Mouse (Mus musculus) midbrain, embryonic 14.5 days (tissue): ENCODE measurements around the gene Adam33. TPM values are rescaled to one million over a fixed set of nuclear protein-coding genes. Genes with fewer than 3 reads are reported as not detected.

Experiments
- ATAC-seq: fragments of 200-750 bp; cut with Nextera tagmentation; 2 replicates; pipeline ENCODE4 v1.8.0; 2017; ENCODE audit warnings: moderate number of reproducible peaks, moderate library complexity; ENCODE audit not compliant: low FRiP score, low TSS enrichment
- DNase-seq: peaks from one replicate; pipeline ENCODE4 v3.0.0-alpha.2; 2015
- H3K27ac ChIP-seq: fragments of 300-500 bp; sonication (generic); replicated peaks from 2 replicates; pipeline ENCODE4 v1.5.1; 2014; ENCODE audit warnings: mild to moderate bottlenecking, low read depth, low read length, moderate library complexity
- H3K27me3 ChIP-seq: fragments of 300-500 bp; sonication (generic); 2 replicates; pipeline ENCODE4 v1.6.1; 2014; ENCODE audit warnings: low read length, control low read depth, mixed read lengths; ENCODE audit not compliant: control insufficient read depth, insufficient read depth
- H3K36me3 ChIP-seq: fragments of 300-500 bp; sonication (generic); 2 replicates; pipeline ENCODE4 v1.6.1; 2014; ENCODE audit warnings: low read length, control low read depth; ENCODE audit not compliant: control insufficient read depth, insufficient read depth
- H3K4me1 ChIP-seq: fragments of 300-500 bp; sonication (generic); 2 replicates; pipeline ENCODE4 v1.6.1; 2014; ENCODE audit warnings: mild to moderate bottlenecking, antibody characterized with exemption, low read length, control low read depth; ENCODE audit not compliant: control insufficient read depth, insufficient read depth
- H3K4me2 ChIP-seq: fragments of 300-500 bp; sonication (generic); 2 replicates; pipeline ENCODE4 v1.6.1; 2014; ENCODE audit warnings: mild to moderate bottlenecking, low read length, moderate library complexity
- H3K4me3 ChIP-seq: fragments of 300-500 bp; sonication (generic); replicated peaks from 2 replicates; pipeline ENCODE4 v1.5.1; 2014; ENCODE audit warnings: low read depth, low read length
- H3K9ac ChIP-seq: fragments of 300-500 bp; sonication (generic); replicated peaks from 2 replicates; pipeline ENCODE4 v1.6.1; 2014; ENCODE audit warnings: mild to moderate bottlenecking, low read length, moderate library complexity
- H3K9me3 ChIP-seq: fragments of 300-500 bp; sonication (generic); 2 replicates; pipeline ENCODE4 v1.6.1; 2016; ENCODE audit warnings: low read length, control low read depth, mixed read lengths; ENCODE audit not compliant: control insufficient read depth
- WGBS: fragments of 180-500 bp; shearing (Covaris S2); extraction: QIAGEN DNeasy Blood & Tissue Kit; methylation state at CpG from one replicate; pipeline ENCODE4 v1.1.7; 2014; 5-methylcytosine and 5-hydroxymethylcytosine counted together
- microRNA-seq: library from miRNA; unstranded; fragments of <30 nt; microRNA quantifications from one replicate; pipeline ENCODE4, GENCODE M21; 2016
- polyA plus RNA-seq: library from polyadenylated mRNA; unstranded; fragments of >200 nt; fragmentation: Nextera tagmentation; extraction: Ambion mirVana; gene quantifications from 2 replicates; pipeline ENCODE4 v1.2.1, GENCODE M21; 2014

Gene Adam33
- polyA plus RNA-seq, 1 experiment from 2014 or later, result 0.36 TPM

- DNase-seq, result no peak
- Histone ChIP-seq H3K4me3 (no peak overlapping the region), H3K9me3 (no peaks in the 10 kb centered on the region), H3K4me1 (no peaks in the 10 kb centered on the region), H3K36me3 (peaks cover 22% of the 10 kb centered on the region), H3K4me2 (no peak overlapping the region), H3K27ac (no peak overlapping the region), H3K9ac (no peak overlapping the region), H3K27me3 (no peaks in the 10 kb centered on the region)
- 98% methylated on average over 2 of the region's 2 CpGs for WGBS
- ATAC-seq, result no peak
Measured at GRCm38 (mm10) chr2:131030561-131030960, 33.1 kb downstream of the Adam33 start.

- no peak for ATAC-seq
- H3K27me3 ChIP-seq, result no peaks in the 10 kb centered on the region
- 84% methylated on average over 9 of the region's 9 CpGs for WGBS
- H3K4me2 ChIP-seq, result no peak overlapping the region
- no peaks in the 10 kb centered on the region for H3K4me1 ChIP-seq
- no peak overlapping the region for H3K4me3 ChIP-seq
- no peak overlapping the region for H3K27ac ChIP-seq
- no peak for DNase-seq
- H3K36me3 ChIP-seq, result peaks cover 31% of the 10 kb centered on the region
- H3K9ac ChIP-seq, result no peak overlapping the region
- H3K9me3 ChIP-seq, result no peaks in the 10 kb centered on the region
Measured at GRCm38 (mm10) chr2:131029065-131029935, 34.3 kb downstream of the Adam33 start.

GRCm38 (mm10) chr2:131026941-131027340, 36.7 kb downstream of the Adam33 start:
- Histone ChIP-seq H3K36me3 (peaks cover 47% of the 10 kb centered on the region), H3K27me3 (no peaks in the 10 kb centered on the region), H3K4me2 (no peak overlapping the region), H3K4me3 (no peak overlapping the region), H3K4me1 (no peaks in the 10 kb centered on the region), H3K9me3 (no peaks in the 10 kb centered on the region), H3K27ac (no peak overlapping the region), H3K9ac (no peak overlapping the region)
- ATAC-seq, result no peak
- no peak for DNase-seq
- WGBS, result 87% methylated on average over 3 of the region's 3 CpGs

- no peak overlapping the region for H3K4me2 ChIP-seq
- peaks cover 59% of the 10 kb centered on the region for H3K36me3 ChIP-seq
- ATAC-seq (no peak), DNase-seq (no peak)
- H3K4me1 ChIP-seq, result no peaks in the 10 kb centered on the region
- H3K9ac ChIP-seq, result no peak overlapping the region
- H3K27me3 ChIP-seq, result no peaks in the 10 kb centered on the region
- H3K4me3 ChIP-seq, result no peak overlapping the region
- no peak overlapping the region for H3K27ac ChIP-seq
- 94% methylated on average over 2 of the region's 2 CpGs for WGBS
- H3K9me3 ChIP-seq, result no peaks in the 10 kb centered on the region
Measured at GRCm38 (mm10) chr2:131025230-131025629, 38.4 kb downstream of the Adam33 start.

GRCm38 (mm10) chr2:131010566-131010965, 53.0 kb downstream of the Adam33 start:
- DNase-seq (no peak), ATAC-seq (no peak)
- Histone ChIP-seq H3K27me3 (no peaks in the 10 kb centered on the region), H3K4me3 (no peak overlapping the region), H3K9me3 (no peaks in the 10 kb centered on the region), H3K36me3 (peaks cover 60% of the 10 kb centered on the region), H3K4me1 (no peaks in the 10 kb centered on the region), H3K9ac (no peak overlapping the region), H3K27ac (no peak overlapping the region), H3K4me2 (no peak overlapping the region)
- WGBS, result 94% methylated on average over 1 of the region's 1 CpGs

- H3K4me3 ChIP-seq, result no peak overlapping the region
- DNase-seq (no peak), ATAC-seq (no peak)
- no peak overlapping the region for H3K9ac ChIP-seq
- no peak overlapping the region for H3K27ac ChIP-seq
- no peaks in the 10 kb centered on the region for H3K4me1 ChIP-seq
- H3K4me2 ChIP-seq, result no peak overlapping the region
- WGBS, result 91% methylated on average over 2 of the region's 2 CpGs
- H3K36me3 ChIP-seq, result peaks cover 61% of the 10 kb centered on the region
- no peaks in the 10 kb centered on the region for H3K27me3 ChIP-seq
- H3K9me3 ChIP-seq, result no peaks in the 10 kb centered on the region
Measured at GRCm38 (mm10) chr2:131009123-131009522, 54.5 kb downstream of the Adam33 start.

Small RNAs within 50 kb of the gene (microRNA-seq; reads per million reads assigned to microRNA genes)
- gene Mir6973b, result not detected

Other genes starting within 250 kb of the Adam33 start
- 77.7 and 107 TPM in 2 replicates for gene 4930402H24Rik, start 157.4 kb downstream of the Adam33 start, polyA plus RNA-seq
- gene Atrn, start 157.3 kb downstream of the Adam33 start, polyA plus RNA-seq, result 19.0 and 22.5 TPM in 2 replicates
- 37.8 and 41.7 TPM in 2 replicates for gene Gfra4, start 20.7 kb downstream of the Adam33 start, polyA plus RNA-seq
- 0.51 TPM in 1 of 2 replicates, not detected in the other for gene Siglec1, start 23.0 kb upstream of the Adam33 start, polyA plus RNA-seq
- 1.5 and 1.7 TPM in 2 replicates for gene Hspa12b, start 63.5 kb upstream of the Adam33 start, polyA plus RNA-seq
- gene Gm11037, start 69.7 kb upstream of the Adam33 start, polyA plus RNA-seq, result not detected in 2 replicates
- 76.4 and 85.7 TPM in 2 replicates for gene 1700037H04Rik, start 96.3 kb upstream of the Adam33 start, polyA plus RNA-seq
- gene Cenpb, start 116.3 kb upstream of the Adam33 start, polyA plus RNA-seq, result 11.1 TPM in 2 replicates
- gene Cdc25b, start 123.1 kb upstream of the Adam33 start, polyA plus RNA-seq, result 16.4 and 31.5 TPM in 2 replicates
- 11.3 and 14.1 TPM in 2 replicates for gene Spef1, start 123.5 kb upstream of the Adam33 start, polyA plus RNA-seq
- 32.5 and 34.3 TPM in 2 replicates for gene Ap5s1, start 143.3 kb upstream of the Adam33 start, polyA plus RNA-seq
- gene Mavs, start 170.2 kb upstream of the Adam33 start, polyA plus RNA-seq, result 3.8 and 6.8 TPM in 2 replicates
- gene Pank2, start 198.7 kb upstream of the Adam33 start, polyA plus RNA-seq, result 26.4 and 34.9 TPM in 2 replicates